Mouse (Mus musculus) heart, adult 2 months (tissue): ENCODE results near the gene Nos1ap.

Experiments
- CTCF ChIP-seq: fragments of 200-600 bp; IDR thresholded peaks from 2 replicates; pipeline ENCODE4 v1.8.1; 2022; ENCODE audit warnings: antibody characterized with exemption, mild to moderate bottlenecking, moderate library complexity
- POLR2A ChIP-seq: fragments of 200-500 bp; IDR thresholded peaks from 2 replicates; pipeline ENCODE4 v1.6.1; 2011; ENCODE audit warnings: mild to moderate bottlenecking, low read depth, low read length, control low read depth; ENCODE audit not compliant: insufficient read depth

DNA sequence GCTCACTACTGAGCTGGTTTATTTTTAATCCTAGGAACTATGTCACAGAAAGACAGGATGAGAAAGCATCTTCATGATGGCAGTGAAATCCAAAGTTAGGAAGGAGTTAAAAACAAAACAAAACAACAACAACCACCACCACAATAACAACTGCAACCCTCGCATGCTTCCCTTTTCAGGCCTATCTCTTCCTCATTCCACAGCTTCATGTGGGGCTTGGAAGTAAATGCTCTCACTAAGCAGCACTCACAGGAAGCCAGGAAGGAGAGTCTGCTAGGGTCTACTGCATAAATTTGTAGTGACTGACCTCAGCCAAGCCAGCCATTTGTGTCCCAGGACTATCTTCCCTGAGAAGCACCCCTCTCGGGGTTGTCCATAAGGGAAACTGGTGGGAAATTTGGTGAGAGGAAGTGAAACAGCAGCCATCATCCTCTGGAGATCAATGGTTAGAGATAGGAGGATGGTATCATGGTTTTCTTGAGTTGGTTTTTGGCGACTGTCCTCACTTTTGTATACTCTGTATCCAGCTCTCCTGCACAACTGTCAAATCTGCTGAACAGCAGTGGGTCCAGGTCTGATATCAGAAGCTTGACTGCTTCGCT lies 218.4 kb downstream of the Nos1ap start:
- TF ChIP-seq POLR2A (no peak), CTCF (no peak)
